Mouse (Mus musculus) G1E (cell line): ENCODE results near the gene Ppp2r5c. TPM values are rescaled to one million over a fixed set of nuclear protein-coding genes. Genes with fewer than 3 reads are reported as not detected.

Experiments used
- ATAC-seq: 2 replicates; pipeline ENCODE4 v1.8.0; 2016; ENCODE audit warnings: mild to moderate bottlenecking; ENCODE audit not compliant: insufficient number of reproducible peaks, poor library complexity, low FRiP score, severe bottlenecking; ENCODE audit errors: extremely low read depth
- DNase-seq: peaks from one replicate; pipeline ENCODE4 v3.0.0; 2012; ENCODE audit warnings: low spot score
- H3K27me3 ChIP-seq: 2 replicates; pipeline ENCODE4 v1.6.1; 2012; ENCODE audit warnings: mild to moderate bottlenecking, low read length, inconsistent platforms; ENCODE audit not compliant: insufficient read depth
- H3K36me3 ChIP-seq: replicated peaks from 2 replicates; pipeline ENCODE3; 2012; ENCODE audit warnings: mild to moderate bottlenecking, inconsistent platforms
- H3K4me1 ChIP-seq: 2 replicates; pipeline ENCODE4 v1.6.1; 2012; ENCODE audit warnings: low read depth, low read length, inconsistent platforms, mixed read lengths; ENCODE audit not compliant: insufficient read depth
- H3K4me3 ChIP-seq: 2 replicates; pipeline ENCODE4 v1.5.1; 2012; ENCODE audit warnings: low read depth, mild to moderate bottlenecking, inconsistent platforms, low read length, moderate library complexity, mixed read lengths
- H3K9me3 ChIP-seq: replicated peaks from 2 replicates; pipeline ENCODE4 v1.6.1; 2012; ENCODE audit warnings: inconsistent platforms
- CTCF ChIP-seq: IDR thresholded peaks from 2 replicates; pipeline ENCODE4 v1.5.1; 2012; ENCODE audit warnings: low read depth, low read length, inconsistent platforms, mixed read lengths
- GATA1 ChIP-seq: IDR thresholded peaks from 2 replicates; pipeline ENCODE4 v1.6.1; 2012; ENCODE audit warnings: borderline replicate concordance, low read length, inconsistent platforms, mixed read lengths
- GATA2 ChIP-seq: IDR thresholded peaks from 2 replicates; pipeline ENCODE4 v1.6.1; 2012; ENCODE audit warnings: low read depth, low read length, inconsistent platforms, borderline replicate concordance
- POLR2AphosphoS5 ChIP-seq: IDR thresholded peaks from 2 replicates; pipeline ENCODE4 v1.6.1; 2012; ENCODE audit warnings: low read depth, low read length, inconsistent platforms; ENCODE audit not compliant: insufficient replicate concordance
- TAL1 ChIP-seq: conservative IDR thresholded peaks from 2 replicates; pipeline ENCODE4 v1.6.1; 2012; ENCODE audit warnings: low read depth, low read length, inconsistent platforms, mixed read lengths
- polyA plus RNA-seq: library from polyadenylated mRNA; stranded (reverse); fragments of >175 nt; gene quantifications from 2 replicates; pipeline ENCODE4 v1.2.3, GENCODE M21; 2012
- total RNA-seq, 2 experiments: library from RNA; stranded (forward) in 1 of 2; stranded (reverse) in 1 of 2; fragments of 200-1000 nt in 1 of 2; fragments of >200 nt in 1 of 2; fragmentation: Nextera tagmentation in 1 of 2; gene quantifications; 2 replicates each; pipeline ENCODE4 v1.2.3; 2014 to 2017

Gene Ppp2r5c
- total and polyA plus RNA-seq, 3 experiments: 30.6 to 282 (median 192) TPM

DNA sequence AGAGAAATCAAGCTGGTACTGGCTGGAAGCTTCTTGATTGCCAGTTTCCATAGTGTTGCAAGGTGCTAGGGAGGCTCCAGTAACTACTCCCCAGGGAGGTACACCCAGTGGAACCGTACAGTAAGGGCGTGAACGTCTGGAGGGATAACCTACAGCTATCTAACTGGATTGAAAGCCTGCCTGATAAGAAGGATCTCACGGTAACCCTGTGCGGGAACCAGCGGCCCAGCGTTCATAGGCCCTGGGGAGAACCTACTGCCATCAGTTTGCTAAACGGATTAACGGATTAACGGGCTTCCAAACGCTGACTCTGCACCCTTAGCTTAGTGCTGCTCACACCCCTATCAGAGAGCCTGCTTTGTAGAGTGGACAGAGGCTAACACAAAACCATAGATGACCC is 116.5 kb downstream of the Ppp2r5c start:
- peaks cover 95% of the 10 kb centered on the region for H3K36me3 ChIP-seq
- ATAC-seq: no peak
- no peak for DNase-seq
- H3K4me1 ChIP-seq: no peaks in the 10 kb centered on the region
- H3K4me3 ChIP-seq: no peak overlapping the region
- H3K27me3 ChIP-seq: no peaks in the 10 kb centered on the region
- no peaks in the 10 kb centered on the region for H3K9me3 ChIP-seq
- TF ChIP-seq TAL1 (no peak), CTCF (no peak), GATA1 (no peak)

GRCm38 (mm10) chr12:110564848-110565247 is 117.9 kb downstream of the Ppp2r5c start:
- no peak for ATAC-seq
- Histone ChIP-seq H3K4me3 (no peak overlapping the region), H3K4me1 (no peaks in the 10 kb centered on the region), H3K36me3 (peaks cover 95% of the 10 kb centered on the region), H3K27me3 (no peaks in the 10 kb centered on the region), H3K9me3 (no peaks in the 10 kb centered on the region)
- no peak for TF ChIP-seq GATA2
- no peak for TF ChIP-seq GATA1
- no peak for TF ChIP-seq POLR2AphosphoS5
- TF ChIP-seq TAL1: no peak
- TF ChIP-seq CTCF: no peak
- DNase-seq: no peak

DNA sequence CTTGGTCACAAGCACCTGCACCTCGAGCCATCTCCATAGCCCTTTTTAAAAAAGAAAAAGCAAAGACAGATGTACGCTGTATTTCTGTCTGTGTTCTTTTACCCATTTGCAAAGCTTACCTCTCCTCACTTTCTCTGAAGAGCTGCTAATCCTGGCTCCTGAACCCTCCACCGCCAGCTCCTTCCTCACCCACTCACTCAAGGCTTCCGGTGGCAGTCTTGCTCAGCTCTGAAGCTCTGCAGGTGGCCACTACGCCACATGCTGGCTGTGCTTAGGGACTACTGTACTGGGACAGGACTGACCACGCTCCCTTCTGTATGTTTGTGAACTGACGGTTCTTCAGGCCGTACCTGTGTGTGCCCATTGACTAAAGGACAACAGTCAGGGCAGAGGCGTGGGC is 119.4 kb downstream of the Ppp2r5c start:
- DNase-seq (no peak), ATAC-seq (no peak)
- Histone ChIP-seq H3K36me3 (peaks cover 95% of the 10 kb centered on the region), H3K27me3 (no peaks in the 10 kb centered on the region), H3K4me3 (no peak overlapping the region), H3K4me1 (no peaks in the 10 kb centered on the region), H3K9me3 (no peaks in the 10 kb centered on the region)
- no peak for TF ChIP-seq GATA1
- TF ChIP-seq POLR2AphosphoS5: no peak
- TF ChIP-seq TAL1: no peak
- no peak for TF ChIP-seq GATA2
- no peak for TF ChIP-seq CTCF

DNA sequence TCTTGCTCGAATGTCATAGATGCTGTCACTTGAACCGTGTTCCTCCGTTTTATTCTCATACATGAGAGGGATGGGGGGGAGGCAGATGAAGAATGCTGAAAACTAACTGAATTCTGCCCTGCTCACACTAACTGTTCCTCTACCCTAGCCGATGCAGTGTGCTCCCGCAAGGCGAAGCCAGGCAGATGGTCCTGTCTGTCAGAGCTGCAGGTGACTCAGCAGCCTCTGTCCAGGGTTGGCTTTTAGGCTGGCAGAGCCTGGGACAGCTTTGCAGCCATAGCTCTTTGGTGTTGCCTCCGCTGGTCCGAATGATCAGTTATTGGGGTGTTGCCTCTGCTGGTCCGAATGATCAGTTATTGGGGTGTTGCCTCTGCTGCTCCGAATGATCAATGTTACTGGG is 124.1 kb downstream of the Ppp2r5c start:
- Histone ChIP-seq H3K4me1 (no peaks in the 10 kb centered on the region), H3K4me3 (no peak overlapping the region), H3K36me3 (peaks cover 99% of the 10 kb centered on the region), H3K27me3 (no peaks in the 10 kb centered on the region), H3K9me3 (no peaks in the 10 kb centered on the region)
- TF ChIP-seq GATA2 (no peak), TAL1 (no peak), POLR2AphosphoS5 (no peak), GATA1 (no peak)
- DNase-seq: no peak
- no peak for ATAC-seq

- ATAC-seq (no peak), DNase-seq (no peak)
- H3K9me3 ChIP-seq: no peaks in the 10 kb centered on the region
- no peaks in the 10 kb centered on the region for H3K4me1 ChIP-seq
- H3K36me3 ChIP-seq: peaks cover 98% of the 10 kb centered on the region
- no peak overlapping the region for H3K4me3 ChIP-seq
- H3K27me3 ChIP-seq: no peaks in the 10 kb centered on the region
- TF ChIP-seq GATA2 (no peak), TAL1 (no peak), CTCF (no peak)
These were observed 125.4 kb downstream of the Ppp2r5c start for GRCm38 (mm10) chr12:110572351-110572750.

- Histone ChIP-seq H3K27me3 (no peaks in the 10 kb centered on the region), H3K4me3 (no peak overlapping the region), H3K9me3 (no peaks in the 10 kb centered on the region), H3K4me1 (no peaks in the 10 kb centered on the region), H3K36me3 (peaks cover 98% of the 10 kb centered on the region)
- DNase-seq (no peak), ATAC-seq (no peak)
- TF ChIP-seq POLR2AphosphoS5: no peak
- no peak for TF ChIP-seq GATA1
- TF ChIP-seq CTCF: no peak
- no peak for TF ChIP-seq TAL1
- TF ChIP-seq GATA2: no peak
These were observed 126.7 kb downstream of the Ppp2r5c start for GRCm38 (mm10) chr12:110573635-110574034.

DNA sequence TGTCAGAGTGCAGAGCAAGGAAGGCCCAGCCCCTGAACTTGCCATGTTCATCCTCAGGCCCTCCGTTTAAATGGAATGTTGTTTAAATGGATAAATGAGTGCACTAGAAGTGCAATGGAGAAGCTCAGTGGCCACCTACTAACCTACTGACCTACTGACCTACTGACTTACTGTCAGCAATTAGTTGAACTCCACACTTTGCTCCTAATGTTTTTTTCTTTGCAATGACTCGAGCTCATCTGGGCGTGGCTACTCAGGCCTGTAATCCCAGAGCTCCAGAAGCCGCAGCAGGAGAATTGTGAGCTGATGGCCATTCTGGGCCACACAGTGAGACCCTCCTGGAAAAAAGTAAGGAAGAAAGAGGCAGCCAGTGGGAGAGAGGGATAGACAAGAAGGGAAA is 129.0 kb downstream of the Ppp2r5c start:
- no peak for ATAC-seq
- Histone ChIP-seq H3K27me3 (no peaks in the 10 kb centered on the region), H3K9me3 (no peaks in the 10 kb centered on the region), H3K4me3 (no peak overlapping the region), H3K4me1 (no peaks in the 10 kb centered on the region), H3K36me3 (peaks cover 95% of the 10 kb centered on the region)
- TF ChIP-seq GATA1 (no peak), POLR2AphosphoS5 (no peak), CTCF (no peak), TAL1 (no peak)
- DNase-seq: no peak

- H3K27me3 ChIP-seq: no peaks in the 10 kb centered on the region
- H3K9me3 ChIP-seq: no peaks in the 10 kb centered on the region
- no peak overlapping the region for H3K4me3 ChIP-seq
- TF ChIP-seq CTCF (no peak), POLR2AphosphoS5 (no peak), TAL1 (no peak), GATA2 (no peak), GATA1 (no peak)
- H3K36me3 ChIP-seq: peaks cover 82% of the 10 kb centered on the region
- DNase-seq (no peak), ATAC-seq (no peak)
- no peaks in the 10 kb centered on the region; the same call in 1 of the 2 replicates for H3K4me1 ChIP-seq
These were observed 131.4 kb downstream of the Ppp2r5c start for GRCm38 (mm10) chr12:110578333-110578732.
